Mouse (Mus musculus) midbrain, embryonic 10.5 days (tissue): Measurements from ENCODE around the gene Enc1. TPM values are rescaled to one million over a fixed set of nuclear protein-coding genes. Genes with fewer than 3 reads are reported as not detected.
A peak's percentile ranks its signal among the peaks of the same experiment; 100 is the strongest.

ENCODE experiments used
- DNase-seq: peaks from one replicate; pipeline ENCODE4 v3.0.0-alpha.2; 2017; ENCODE audit warnings: low spot score
- H3K27ac ChIP-seq: fragments of 300-500 bp; sonication (generic); replicated peaks from 2 replicates; pipeline ENCODE4 v1.5.1; 2016; ENCODE audit warnings: mild to moderate bottlenecking
- H3K27me3 ChIP-seq: fragments of 300-500 bp; sonication (generic); 2 replicates; pipeline ENCODE4 v1.6.1; 2016; ENCODE audit warnings: low read depth, mild to moderate bottlenecking; ENCODE audit not compliant: poor library complexity, severe bottlenecking
- H3K36me3 ChIP-seq: fragments of 300-500 bp; sonication (generic); 2 replicates; pipeline ENCODE4 v1.6.1; 2016; ENCODE audit warnings: mild to moderate bottlenecking, moderate library complexity
- H3K4me1 ChIP-seq: fragments of 300-500 bp; sonication (generic); 2 replicates; pipeline ENCODE4 v1.6.1; 2016
- H3K4me3 ChIP-seq: fragments of 300-500 bp; sonication (generic); 2 replicates; pipeline ENCODE4 v1.5.1; 2016; ENCODE audit warnings: mild to moderate bottlenecking, moderate library complexity
- H3K9me3 ChIP-seq: fragments of 300-500 bp; sonication (generic); replicated peaks from 2 replicates; pipeline ENCODE4 v1.6.1; 2016; ENCODE audit warnings: mild to moderate bottlenecking
- WGBS: fragments of 180-500 bp; shearing (Covaris S2); methylation state at CpG from one replicate; pipeline ENCODE4 v1.1.7; 2016; 5-methylcytosine and 5-hydroxymethylcytosine counted together
- polyA plus RNA-seq: library from polyadenylated mRNA; unstranded; fragments of >200 nt; fragmentation: Nextera tagmentation; extraction: Ambion mirVana; gene quantifications from 2 replicates; pipeline ENCODE4 v1.2.1, GENCODE M21; 2016

Gene Enc1
- polyA plus RNA-seq, 1 experiment from 2014 or later, result 7.5 TPM

GRCm38 (mm10) chr13:97235911-97236310 lies 5.0 kb upstream of the Enc1 start:
- WGBS, result 86% methylated on average over 6 of the region's 6 CpGs
- H3K9me3 ChIP-seq, result no peaks in the 10 kb centered on the region
- peaks cover 33% of the 10 kb centered on the region for H3K4me1 ChIP-seq
- no peak overlapping the region for H3K4me3 ChIP-seq
- no peaks in the 10 kb centered on the region for H3K36me3 ChIP-seq
- H3K27me3 ChIP-seq, result peaks cover 22% of the 10 kb centered on the region
- H3K27ac ChIP-seq, result no peak overlapping the region
- no peak for DNase-seq

DNA sequence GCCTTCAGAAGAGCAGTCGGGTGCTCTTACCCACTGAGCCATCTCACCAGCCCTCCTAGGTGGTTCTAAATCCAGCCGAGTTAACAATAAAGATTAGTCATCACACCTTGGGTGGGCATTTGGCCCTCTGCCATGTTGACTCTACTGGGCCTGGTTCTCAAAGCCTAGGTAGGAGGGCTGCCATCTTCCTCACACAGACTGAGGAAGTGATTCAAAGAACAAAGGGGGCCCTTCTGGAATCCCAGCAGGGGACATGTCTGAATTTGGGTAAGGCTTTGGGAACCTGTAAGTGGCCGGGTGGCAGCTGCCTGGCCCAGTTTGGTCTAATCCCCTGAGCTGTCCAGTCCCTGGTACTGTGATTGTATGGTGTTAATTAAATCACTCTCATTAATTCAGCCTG lies 3.2 kb upstream of the Enc1 start:
- peaks cover 40% of the 10 kb centered on the region for H3K4me1 ChIP-seq
- no peaks in the 10 kb centered on the region for H3K36me3 ChIP-seq
- H3K27me3 ChIP-seq, result peaks cover 22% of the 10 kb centered on the region
- H3K27ac ChIP-seq, result peak overlapping the region; percentile 39
- no peak overlapping the region for H3K4me3 ChIP-seq
- 20% methylated on average over 3 of the region's 3 CpGs for WGBS
- DNase-seq, result no peak
- H3K9me3 ChIP-seq, result no peaks in the 10 kb centered on the region

DNA sequence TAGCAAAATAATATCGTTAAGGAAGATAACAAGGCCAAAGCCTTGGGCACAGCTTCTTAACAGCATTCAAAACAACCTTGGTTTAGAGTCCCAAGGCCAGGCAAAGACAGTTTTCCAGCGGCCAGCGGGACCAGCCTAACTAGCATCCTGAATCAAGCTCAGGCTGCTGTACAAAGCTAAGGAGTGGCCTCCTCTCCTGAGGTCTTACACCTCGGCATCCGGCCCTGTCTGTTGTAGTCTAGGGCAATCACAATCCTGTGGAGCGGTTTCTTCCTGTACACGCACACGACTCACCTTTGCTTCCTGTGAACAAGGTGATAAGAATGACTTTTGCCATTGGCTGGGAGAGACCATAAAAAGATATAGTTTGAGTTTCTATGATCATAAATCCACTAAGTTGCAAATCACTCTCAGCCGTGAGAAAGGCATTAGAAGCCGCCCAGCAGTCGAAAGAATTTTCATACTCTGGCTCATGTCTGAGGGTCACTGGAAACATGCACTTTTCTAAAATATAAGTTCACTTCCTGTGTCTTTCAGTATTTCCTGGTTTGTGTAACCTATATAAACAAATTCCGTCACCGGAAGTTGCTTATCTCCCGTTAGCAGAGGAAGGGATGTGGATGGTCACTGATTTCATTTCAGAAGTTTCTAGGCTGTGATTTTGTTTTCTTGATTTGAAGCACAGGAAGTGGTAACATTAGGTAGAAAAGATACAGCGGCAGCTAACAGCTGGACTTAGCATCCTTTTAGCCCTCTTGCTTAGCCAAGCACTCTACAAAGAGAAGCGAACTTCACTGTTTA lies 2.5 kb upstream of the Enc1 start:
- Histone ChIP-seq H3K36me3 (no peaks in the 10 kb centered on the region), H3K4me1 (peaks cover 47% of the 10 kb centered on the region), H3K27ac (peak overlapping the region; percentile 39)

GRCm38 (mm10) chr13:97239343-97240180 lies 1.3 kb upstream of the Enc1 start:
- Histone ChIP-seq H3K27me3 (peaks cover 22% of the 10 kb centered on the region), H3K4me3 (peak overlapping the region; percentile 90), H3K4me1 (peaks cover 59% of the 10 kb centered on the region), H3K36me3 (peaks cover 1% of the 10 kb centered on the region), H3K27ac (peak overlapping the region; percentile 99), H3K9me3 (no peaks in the 10 kb centered on the region)
- 5% methylated on average over 23 of the region's 23 CpGs for WGBS
- DNase-seq, result peak; percentile 65

More for the DNA sequence above, 2.5 kb upstream of the Enc1 start:
- Histone ChIP-seq H3K4me3 (no peak overlapping the region), H3K9me3 (no peaks in the 10 kb centered on the region), H3K27me3 (peaks cover 22% of the 10 kb centered on the region)
- DNase-seq, result no peak
- WGBS, result 61% methylated on average over 16 of the region's 16 CpGs

GRCm38 (mm10) chr13:97240279-97240964 lies 483 bp upstream of the Enc1 start:
- peak overlapping the region; percentile 90 for H3K4me3 ChIP-seq
- peak overlapping the region; percentile 99 for H3K27ac ChIP-seq
- DNase-seq, result peak; percentile 87
- H3K9me3 ChIP-seq, result no peaks in the 10 kb centered on the region
- under 1% methylated on average over 36 of the region's 36 CpGs for WGBS
- H3K27me3 ChIP-seq, result peaks cover 28% of the 10 kb centered on the region
- peaks cover 64% of the 10 kb centered on the region for H3K4me1 ChIP-seq
- H3K36me3 ChIP-seq, result peaks cover 10% of the 10 kb centered on the region

DNA sequence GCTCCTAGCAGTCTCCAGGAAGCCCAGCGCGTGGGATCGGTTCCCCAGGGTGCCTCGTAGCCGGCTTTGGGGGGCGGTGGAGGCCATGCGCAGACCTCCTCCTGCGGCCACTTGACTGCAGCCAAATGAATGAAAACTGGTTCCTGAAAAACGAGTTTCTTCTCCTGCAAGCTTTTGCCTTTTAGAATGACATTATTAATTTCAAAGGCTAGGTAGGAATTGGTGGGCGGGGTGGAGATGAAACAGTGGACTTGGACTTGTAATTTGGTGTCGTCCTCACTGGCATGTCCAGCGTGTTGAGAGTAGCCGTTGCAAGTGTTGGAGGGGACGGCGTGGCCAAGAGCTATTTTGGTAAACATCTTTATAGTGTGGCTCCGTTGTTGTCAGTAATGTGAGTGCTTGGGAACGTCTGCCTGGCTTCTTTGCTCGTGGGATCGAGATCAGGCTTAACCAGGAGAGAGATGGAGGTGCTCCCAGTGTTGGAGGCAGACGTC lies 929 bp downstream of the Enc1 start:
- Histone ChIP-seq H3K27ac (peak overlapping the region; percentile 99), H3K27me3 (peaks cover 40% of the 10 kb centered on the region), H3K9me3 (no peaks in the 10 kb centered on the region), H3K36me3 (peaks cover 24% of the 10 kb centered on the region), H3K4me3 (peak overlapping the region; percentile 90), H3K4me1 (peaks cover 78% of the 10 kb centered on the region)
- WGBS, result under 1% methylated on average over 20 of the region's 20 CpGs
- DNase-seq, result no peak

DNA sequence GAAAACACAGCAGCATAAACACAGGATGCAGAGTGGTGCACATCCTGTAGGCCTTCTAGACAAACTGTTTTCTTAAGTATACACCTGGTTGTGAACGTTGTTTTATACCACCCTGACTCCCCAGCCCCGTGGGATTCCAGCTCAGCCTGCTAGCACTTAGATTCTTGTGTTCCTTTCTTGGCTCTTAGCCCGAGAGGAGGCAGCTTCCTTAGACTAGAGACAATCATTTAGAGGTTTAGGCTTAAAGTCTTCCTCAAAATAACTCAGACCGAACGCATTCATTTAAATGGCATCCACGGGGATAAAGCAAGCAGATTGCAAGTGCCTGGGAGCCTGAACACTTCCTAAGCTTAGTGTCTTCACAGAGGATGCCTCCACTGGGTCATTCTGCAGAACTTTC lies 1.8 kb downstream of the Enc1 start:
- peak overlapping the region; percentile 99 for H3K27ac ChIP-seq
- H3K9me3 ChIP-seq, result no peaks in the 10 kb centered on the region
- peaks cover 33% of the 10 kb centered on the region for H3K36me3 ChIP-seq
- peaks cover 85% of the 10 kb centered on the region for H3K4me1 ChIP-seq
- H3K4me3 ChIP-seq, result peak overlapping the region; percentile 90
- WGBS, result 4% methylated on average over 6 of the region's 6 CpGs
- no peak for DNase-seq
- H3K27me3 ChIP-seq, result peaks cover 44% of the 10 kb centered on the region

- 50% methylated on average over 15 of the region's 15 CpGs for WGBS
- no peak for DNase-seq
- peaks cover 89% of the 10 kb centered on the region for H3K4me1 ChIP-seq
- peaks cover 41% of the 10 kb centered on the region for H3K27me3 ChIP-seq
- peak overlapping the region; percentile 99 for H3K27ac ChIP-seq
- peaks cover 47% of the 10 kb centered on the region for H3K36me3 ChIP-seq
- H3K4me3 ChIP-seq, result peak overlapping the region; percentile 90
- no peaks in the 10 kb centered on the region for H3K9me3 ChIP-seq
These were observed 3.2 kb downstream of the Enc1 start for GRCm38 (mm10) chr13:97243962-97244711.

DNA sequence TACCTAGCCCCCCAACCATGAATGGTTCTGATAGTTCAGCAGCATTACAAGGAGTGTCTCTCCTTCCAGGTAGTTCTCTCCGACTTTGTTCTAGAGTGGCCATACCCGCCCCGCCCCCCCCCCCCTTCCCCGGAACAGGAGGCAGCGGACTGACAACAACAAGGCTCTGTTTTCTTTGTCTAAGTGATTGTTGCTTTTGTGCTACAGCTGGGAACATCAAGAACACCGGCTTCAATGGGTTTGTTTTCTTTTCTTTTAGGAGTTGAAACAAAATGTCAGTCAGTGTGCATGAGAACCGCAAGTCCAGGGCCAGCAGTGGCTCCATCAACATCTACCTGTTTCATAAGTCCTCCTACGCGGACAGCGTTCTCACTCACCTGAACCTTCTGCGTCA lies 3.8 kb downstream of the Enc1 start:
- DNase-seq, result no peak
- peaks cover 36% of the 10 kb centered on the region for H3K27me3 ChIP-seq
- peaks cover 52% of the 10 kb centered on the region for H3K36me3 ChIP-seq
- peaks cover 89% of the 10 kb centered on the region for H3K4me1 ChIP-seq
- H3K4me3 ChIP-seq, result peak overlapping the region; percentile 90
- no peaks in the 10 kb centered on the region for H3K9me3 ChIP-seq
- WGBS, result 61% methylated on average over 11 of the region's 11 CpGs
- H3K27ac ChIP-seq, result peak overlapping the region; percentile 99

DNA sequence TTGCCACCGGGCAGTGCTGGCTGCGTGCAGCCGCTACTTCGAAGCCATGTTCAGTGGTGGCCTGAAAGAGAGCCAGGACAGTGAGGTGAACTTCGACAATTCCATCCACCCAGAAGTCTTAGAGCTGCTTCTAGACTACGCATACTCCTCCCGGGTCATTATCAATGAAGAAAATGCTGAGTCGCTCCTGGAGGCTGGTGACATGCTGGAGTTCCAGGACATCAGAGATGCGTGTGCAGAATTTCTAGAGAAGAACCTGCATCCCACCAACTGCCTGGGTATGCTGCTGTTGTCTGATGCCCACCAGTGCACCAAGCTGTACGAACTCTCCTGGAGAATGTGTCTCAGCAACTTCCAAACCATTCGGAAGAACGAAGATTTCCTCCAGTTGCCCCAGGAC lies 4.3 kb downstream of the Enc1 start:
- no peaks in the 10 kb centered on the region for H3K9me3 ChIP-seq
- peak overlapping the region; percentile 90 for H3K4me3 ChIP-seq
- H3K27me3 ChIP-seq, result peaks cover 36% of the 10 kb centered on the region
- H3K4me1 ChIP-seq, result peaks cover 89% of the 10 kb centered on the region
- WGBS, result 91% methylated on average over 12 of the region's 12 CpGs
- peak overlapping the region; percentile 43; the same call in 1 of the 2 replicates for H3K27ac ChIP-seq
- peaks cover 52% of the 10 kb centered on the region for H3K36me3 ChIP-seq
- no peak for DNase-seq

GRCm38 (mm10) chr13:97246217-97246616 lies 5.3 kb downstream of the Enc1 start:
- Histone ChIP-seq H3K9me3 (no peaks in the 10 kb centered on the region), H3K4me1 (peaks cover 92% of the 10 kb centered on the region), H3K4me3 (peak overlapping the region; percentile 14; the same call in 1 of the 2 replicates), H3K27ac (peak overlapping the region; percentile 46; the same call in 1 of the 2 replicates), H3K27me3 (peaks cover 36% of the 10 kb centered on the region), H3K36me3 (peaks cover 62% of the 10 kb centered on the region)
- DNase-seq, result no peak
- WGBS, result 91% methylated on average over 16 of the region's 16 CpGs

DNA sequence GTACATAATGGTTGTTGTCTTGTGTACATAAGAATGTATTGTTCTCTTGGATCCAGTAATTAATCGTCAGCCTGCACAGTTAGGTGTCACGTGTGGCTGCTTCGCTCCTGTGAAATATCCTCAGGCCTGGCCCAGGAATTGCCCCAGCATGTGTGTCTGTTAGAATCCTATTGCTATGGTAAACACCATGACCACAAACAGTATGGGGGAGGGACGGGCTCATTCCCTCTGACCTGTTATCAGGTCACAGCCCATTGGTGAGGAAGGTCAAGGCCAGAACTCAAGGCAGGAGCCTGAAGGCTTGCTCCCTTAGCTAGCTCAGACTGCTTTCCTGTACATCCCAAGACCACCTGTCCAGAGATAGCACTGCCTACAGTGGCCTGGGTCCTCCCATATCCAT lies 6.8 kb downstream of the Enc1 start:
- Histone ChIP-seq H3K4me3 (no peak overlapping the region), H3K27ac (no peak overlapping the region), H3K4me1 (peaks cover 100% of the 10 kb centered on the region), H3K36me3 (peaks cover 70% of the 10 kb centered on the region), H3K27me3 (peaks cover 36% of the 10 kb centered on the region), H3K9me3 (no peaks in the 10 kb centered on the region)
- no peak for DNase-seq
- WGBS, result 81% methylated on average over 4 of the region's 4 CpGs
